Mouse (Mus musculus): Measurements from ENCODE around the gene C7.

C7 gene

GRCm38 (mm10) chr15:5002903-5003302 lies 60.6 kb downstream of the C7 start:
- no peak for DNase-seq (ENCODE audit: low spot score in 2 of 2)

DNA sequence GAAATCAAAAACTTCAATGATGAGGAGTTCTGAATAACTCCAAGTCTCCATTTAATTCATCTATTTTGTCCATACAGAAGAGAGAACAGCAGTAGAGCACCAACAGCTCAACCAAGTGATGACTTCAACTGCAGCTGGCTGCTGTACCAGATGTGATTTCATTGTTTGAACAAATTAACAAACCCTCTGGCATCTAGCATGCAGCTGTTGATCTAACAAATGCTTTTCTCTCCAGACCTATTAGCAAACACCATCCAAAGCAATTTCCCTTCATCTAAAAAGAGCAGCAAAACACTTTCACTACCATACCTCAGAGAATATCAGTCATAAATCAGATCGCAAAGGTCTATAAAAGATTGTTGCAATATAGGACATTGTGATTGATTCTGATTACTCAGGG lies 90.2 kb downstream of the C7 start:
- DNase-seq (ENCODE audit: low spot score in 2 of 2), result no peak
